Mouse (Mus musculus): ENCODE data around the gene Prkce. TPM values are rescaled to one million over a fixed set of nuclear protein-coding genes. Genes with fewer than 3 reads are reported as not detected.

The Prkce gene
- polyA plus RNA-seq, 1 experiment from 2014 or later, result 6.8 TPM

- Histone ChIP-seq H3K4me2 (no peak overlapping the region), H3K9me3 (replicated peaks) (no peaks in the 10 kb centered on the region), H3K4me3 (replicated peaks) (no peak overlapping the region), H3K9ac (no peak overlapping the region), H3K27me3 (no peaks in the 10 kb centered on the region), H3K27ac (no peak overlapping the region), H3K4me1 (peaks cover 55% of the 10 kb centered on the region), H3K36me3 (no peaks in the 10 kb centered on the region)
- ATAC-seq (replicated peaks; ENCODE audit: low FRiP score), result no peak
- 63% methylated on average over 6 of the region's 6 CpGs for WGBS
Measured at GRCm38 (mm10) chr17:86272961-86273360, 105.4 kb downstream of the Prkce start.

DNA sequence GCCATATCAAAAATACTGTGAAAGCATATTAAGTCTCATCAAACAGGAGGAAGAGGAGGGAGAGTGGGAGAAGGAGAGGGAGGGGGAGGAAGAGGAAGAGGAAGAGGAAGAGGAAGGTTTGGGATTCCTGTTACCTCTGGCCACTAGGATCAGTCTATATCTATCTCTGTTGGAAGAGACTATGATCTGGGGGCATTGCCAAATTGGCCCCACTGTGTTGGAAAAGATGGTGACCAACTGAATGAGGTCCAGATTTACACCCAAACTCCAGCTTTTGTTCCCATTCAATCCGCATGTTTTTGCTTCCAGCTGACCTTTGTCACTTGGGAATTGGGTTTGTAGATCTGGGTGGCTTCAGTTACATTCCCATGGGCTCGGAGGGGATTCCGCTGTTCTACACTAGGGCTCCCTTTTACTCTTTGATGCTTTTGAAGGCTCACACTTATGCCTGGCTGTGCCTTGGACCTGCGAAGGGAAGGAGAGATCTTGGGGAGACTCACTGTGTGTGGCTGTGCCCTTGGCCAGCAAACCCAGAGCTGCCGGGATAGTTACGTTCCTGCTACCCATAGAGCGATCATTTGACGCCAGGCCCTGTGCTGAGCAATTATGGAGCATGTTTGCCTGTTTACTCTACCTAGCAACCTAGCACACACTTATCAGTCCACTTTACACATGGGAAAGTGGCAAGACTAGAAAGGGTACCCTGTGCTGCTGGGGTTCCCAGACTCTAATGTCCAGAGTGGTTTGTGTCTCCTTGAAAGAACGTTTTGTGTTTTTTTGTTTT lies 106.2 kb downstream of the Prkce start:
- 83% methylated on average over 9 of the region's 9 CpGs for WGBS
- ATAC-seq (replicated peaks; ENCODE audit: low FRiP score), result no peak

GRCm38 (mm10) chr17:86274350-86274744 lies 106.8 kb downstream of the Prkce start:
- 56% methylated on average over 7 of the region's 7 CpGs for WGBS
- H3K9ac ChIP-seq, result no peak overlapping the region
- no peak for ATAC-seq (replicated peaks; ENCODE audit: low FRiP score)
- H3K4me3 ChIP-seq (replicated peaks), result no peak overlapping the region
- no peak overlapping the region for H3K27ac ChIP-seq
- H3K27me3 ChIP-seq, result no peaks in the 10 kb centered on the region
- H3K4me2 ChIP-seq, result no peak overlapping the region
- H3K9me3 ChIP-seq (replicated peaks), result no peaks in the 10 kb centered on the region
- H3K4me1 ChIP-seq, result peaks cover 44% of the 10 kb centered on the region
- no peaks in the 10 kb centered on the region for H3K36me3 ChIP-seq

More for the DNA sequence above, 106.2 kb downstream of the Prkce start:
- no peak overlapping the region for H3K4me3 ChIP-seq (replicated peaks)
- no peak overlapping the region for H3K9ac ChIP-seq
- no peak overlapping the region for H3K27ac ChIP-seq
- H3K9me3 ChIP-seq (replicated peaks), result no peaks in the 10 kb centered on the region
- peaks cover 49% of the 10 kb centered on the region for H3K4me1 ChIP-seq
- no peaks in the 10 kb centered on the region for H3K27me3 ChIP-seq
- H3K36me3 ChIP-seq, result no peaks in the 10 kb centered on the region
- no peak overlapping the region for H3K4me2 ChIP-seq

DNA sequence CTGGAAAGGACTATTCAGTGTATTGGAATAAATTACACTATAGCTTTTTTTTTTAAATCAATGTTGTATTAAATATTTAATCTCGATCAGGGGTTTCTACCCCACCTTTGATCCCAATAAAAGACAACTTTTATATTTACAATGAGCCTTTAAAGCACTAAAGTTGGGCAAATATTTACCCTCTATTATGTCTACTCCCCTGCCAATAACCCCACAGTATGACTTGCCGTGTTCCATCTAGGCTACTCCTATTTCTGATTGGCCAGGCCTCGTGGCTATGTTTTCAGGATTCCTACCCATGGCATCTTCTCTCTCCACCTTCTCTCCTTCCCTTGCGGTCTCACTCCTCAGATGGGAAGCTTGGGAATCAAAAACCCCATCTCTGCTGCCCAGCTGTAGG lies 108.8 kb downstream of the Prkce start:
- Histone ChIP-seq H3K27ac (no peak overlapping the region), H3K9ac (no peak overlapping the region), H3K4me1 (peaks cover 48% of the 10 kb centered on the region), H3K4me2 (no peak overlapping the region), H3K27me3 (no peaks in the 10 kb centered on the region), H3K4me3 (replicated peaks) (no peak overlapping the region), H3K9me3 (replicated peaks) (no peaks in the 10 kb centered on the region), H3K36me3 (no peaks in the 10 kb centered on the region)
- 85% methylated on average over 4 of the region's 4 CpGs for WGBS
- no peak for ATAC-seq (replicated peaks; ENCODE audit: low FRiP score)

GRCm38 (mm10) chr17:86277032-86277798 lies 109.6 kb downstream of the Prkce start:
- Histone ChIP-seq H3K27ac (no peak overlapping the region), H3K4me1 (peaks cover 43% of the 10 kb centered on the region)
- 64% methylated on average over 8 of the region's 8 CpGs for whole genome bisulfite sequencing

GRCm38 (mm10) chr17:86277999-86278526 lies 110.5 kb downstream of the Prkce start:
- no peak for ATAC-seq (replicated peaks; ENCODE audit: low FRiP score)
- Histone ChIP-seq H3K27ac (no peak overlapping the region), H3K4me1 (peaks cover 43% of the 10 kb centered on the region), H3K4me3 (replicated peaks) (no peak overlapping the region), H3K4me2 (no peak overlapping the region), H3K27me3 (no peaks in the 10 kb centered on the region), H3K36me3 (no peaks in the 10 kb centered on the region), H3K9ac (no peak overlapping the region), H3K9me3 (replicated peaks) (no peaks in the 10 kb centered on the region)
- 82% methylated on average over 5 of the region's 5 CpGs for WGBS

More at GRCm38 (mm10) chr17:86277032-86277798, 109.6 kb downstream of the Prkce start:
- H3K36me3 ChIP-seq, result no peaks in the 10 kb centered on the region
- H3K4me2 ChIP-seq, result no peak overlapping the region
- ATAC-seq (replicated peaks; ENCODE audit: low FRiP score), result no peak
- no peak overlapping the region for H3K4me3 ChIP-seq (replicated peaks)
- H3K27me3 ChIP-seq, result no peaks in the 10 kb centered on the region
- no peak overlapping the region for H3K9ac ChIP-seq
- no peaks in the 10 kb centered on the region for H3K9me3 ChIP-seq (replicated peaks)

DNA sequence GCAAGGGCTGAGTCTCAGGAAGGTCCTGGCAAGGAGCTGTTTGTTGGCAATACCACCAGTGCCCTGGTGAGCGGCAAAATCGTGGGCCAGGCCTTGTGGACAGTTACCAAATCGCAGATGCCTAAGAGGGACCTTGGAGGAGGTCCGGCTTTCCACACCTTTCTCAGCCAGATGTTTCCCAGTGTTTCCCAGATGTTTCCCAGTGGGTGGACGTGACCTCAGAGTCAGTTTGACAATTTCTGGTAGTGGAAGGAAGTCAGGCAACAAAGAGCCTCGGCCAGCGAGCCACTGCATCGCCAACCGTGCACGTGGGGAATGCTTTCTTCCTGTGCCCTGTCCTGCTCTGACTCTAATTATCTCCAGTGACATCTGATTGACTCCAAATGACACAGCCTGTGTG lies 112.2 kb downstream of the Prkce start:
- Histone ChIP-seq H3K36me3 (no peaks in the 10 kb centered on the region), H3K4me2 (no peak overlapping the region), H3K4me3 (replicated peaks) (no peak overlapping the region), H3K27ac (no peak overlapping the region), H3K27me3 (no peaks in the 10 kb centered on the region), H3K9me3 (replicated peaks) (no peaks in the 10 kb centered on the region), H3K9ac (no peak overlapping the region), H3K4me1 (peaks cover 45% of the 10 kb centered on the region)
- 50% methylated on average over 10 of the region's 10 CpGs for WGBS
- no peak for ATAC-seq (replicated peaks; ENCODE audit: low FRiP score)

DNA sequence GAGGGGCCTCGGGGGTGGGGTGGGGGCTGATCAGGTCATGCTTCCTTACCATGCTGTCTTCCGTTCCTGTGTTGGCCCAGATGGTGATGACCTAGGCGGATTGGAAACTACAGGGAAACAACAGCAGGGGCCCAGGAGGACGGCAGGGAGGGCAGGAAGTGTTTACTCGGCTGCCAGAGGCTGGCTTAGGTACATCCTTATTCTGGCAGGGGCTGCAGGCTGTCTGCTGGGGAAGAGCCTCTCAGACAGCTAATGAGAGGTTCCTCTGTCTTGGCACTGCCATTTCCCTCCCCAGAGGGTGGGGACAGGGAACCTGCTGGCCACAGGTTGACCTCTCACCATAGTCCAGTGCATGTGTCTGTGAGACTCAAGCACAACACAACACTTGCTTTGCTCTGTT lies 116.2 kb downstream of the Prkce start:
- peak overlapping the region; percentile 58; the same call in 1 of the 2 replicates for H3K27ac ChIP-seq
- no peak; the same call in 1 of the 2 replicates for ATAC-seq (replicated peaks; ENCODE audit: low FRiP score)

DNA sequence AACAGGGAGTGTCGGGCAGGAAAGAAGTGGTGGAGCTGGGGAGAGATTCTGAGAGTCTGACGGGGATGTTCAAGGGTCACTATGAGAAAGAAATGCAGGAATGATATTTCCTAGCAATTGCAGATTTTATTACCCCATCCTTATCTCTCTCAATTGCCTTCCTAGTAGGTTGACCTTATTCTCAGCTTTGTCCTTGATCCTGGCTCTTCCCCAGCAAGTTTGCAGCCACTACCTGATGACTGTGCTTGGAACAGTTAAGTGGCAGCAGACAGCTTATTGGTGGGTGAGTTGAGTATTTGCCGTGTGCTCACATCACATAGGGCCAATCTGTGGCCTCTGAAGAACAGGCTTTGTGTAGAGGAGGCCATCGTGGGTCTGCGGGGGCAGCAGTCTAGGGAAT lies 117.5 kb downstream of the Prkce start:
- Histone ChIP-seq H3K9ac (no peak overlapping the region), H3K4me2 (no peak overlapping the region), H3K4me1 (peaks cover 36% of the 10 kb centered on the region), H3K27me3 (no peaks in the 10 kb centered on the region), H3K9me3 (replicated peaks) (no peaks in the 10 kb centered on the region), H3K27ac (no peak overlapping the region), H3K36me3 (no peaks in the 10 kb centered on the region), H3K4me3 (replicated peaks) (no peak overlapping the region)
- no peak for ATAC-seq (replicated peaks; ENCODE audit: low FRiP score)
- WGBS, result 89% methylated on average over 5 of the region's 5 CpGs

More for the DNA sequence above, 116.2 kb downstream of the Prkce start:
- Histone ChIP-seq H3K27me3 (no peaks in the 10 kb centered on the region), H3K9ac (no peak overlapping the region), H3K4me1 (peaks cover 43% of the 10 kb centered on the region), H3K9me3 (replicated peaks) (no peaks in the 10 kb centered on the region), H3K4me3 (replicated peaks) (no peak overlapping the region), H3K4me2 (no peak overlapping the region), H3K36me3 (no peaks in the 10 kb centered on the region)
- whole genome bisulfite sequencing, result 12% methylated on average over 5 of the region's 5 CpGs

- no peak for ATAC-seq (replicated peaks; ENCODE audit: low FRiP score)
- Histone ChIP-seq H3K36me3 (no peaks in the 10 kb centered on the region), H3K27me3 (no peaks in the 10 kb centered on the region), H3K4me1 (peaks cover 22% of the 10 kb centered on the region), H3K4me2 (no peak overlapping the region), H3K9ac (no peak overlapping the region), H3K9me3 (replicated peaks) (no peaks in the 10 kb centered on the region), H3K27ac (no peak overlapping the region), H3K4me3 (replicated peaks) (no peak overlapping the region)
- WGBS, result 69% methylated on average over 7 of the region's 7 CpGs
Measured at GRCm38 (mm10) chr17:86286747-86287271, 119.2 kb downstream of the Prkce start.

- ATAC-seq (replicated peaks; ENCODE audit: low FRiP score), result no peak
- Histone ChIP-seq H3K36me3 (no peaks in the 10 kb centered on the region), H3K4me3 (replicated peaks) (no peak overlapping the region), H3K27ac (no peak overlapping the region), H3K4me1 (peaks cover 4% of the 10 kb centered on the region; the same call in 1 of the 2 replicates), H3K27me3 (no peaks in the 10 kb centered on the region), H3K9me3 (replicated peaks) (no peaks in the 10 kb centered on the region), H3K4me2 (no peak overlapping the region), H3K9ac (no peak overlapping the region)
- 93% methylated on average over 6 of the region's 6 CpGs for WGBS
Measured at GRCm38 (mm10) chr17:86292711-86293110, 125.1 kb downstream of the Prkce start.

DNA sequence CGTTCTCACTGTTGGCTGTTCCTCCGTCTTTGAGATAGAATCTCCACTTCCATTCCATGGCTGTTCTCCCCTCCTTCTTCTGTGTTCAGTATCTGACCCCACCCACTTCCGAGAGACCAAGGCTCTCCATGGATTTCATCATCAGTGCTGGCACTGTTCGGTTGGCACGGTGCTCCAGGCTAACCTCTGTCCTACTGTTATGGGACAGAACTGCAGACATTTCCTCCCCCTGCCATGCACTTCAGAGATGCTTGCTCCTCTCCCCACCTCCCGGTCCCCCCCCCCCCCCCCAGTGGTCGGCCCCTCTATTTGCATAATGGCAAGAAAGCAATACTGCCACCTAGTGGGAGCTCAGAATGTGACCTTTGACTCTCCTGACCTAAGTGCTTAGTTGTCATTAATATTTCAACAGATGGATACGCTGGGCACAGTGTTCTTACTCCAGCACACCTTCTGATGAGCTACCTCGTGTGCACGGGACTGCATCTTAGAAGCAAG lies 125.7 kb downstream of the Prkce start:
- no peak overlapping the region for H3K9ac ChIP-seq
- no peak overlapping the region for H3K27ac ChIP-seq
- peak overlapping the region; percentile 27; the same call in 1 of the 2 replicates for H3K4me2 ChIP-seq
- H3K36me3 ChIP-seq, result no peaks in the 10 kb centered on the region
- H3K9me3 ChIP-seq (replicated peaks), result no peaks in the 10 kb centered on the region
- 42% methylated on average over 10 of the region's 10 CpGs for WGBS
- no peaks in the 10 kb centered on the region for H3K27me3 ChIP-seq
- H3K4me3 ChIP-seq (replicated peaks), result no peak overlapping the region
- ATAC-seq (replicated peaks; ENCODE audit: low FRiP score), result peak; percentile 49; the same call in 1 of the 2 replicates
- peaks cover 4% of the 10 kb centered on the region; the same call in 1 of the 2 replicates for H3K4me1 ChIP-seq

All from kidney, embryonic 15.5 days (tissue).